13 mouse cellular contexts compared by ENCODE assay signal in the genomic region with DNA sequence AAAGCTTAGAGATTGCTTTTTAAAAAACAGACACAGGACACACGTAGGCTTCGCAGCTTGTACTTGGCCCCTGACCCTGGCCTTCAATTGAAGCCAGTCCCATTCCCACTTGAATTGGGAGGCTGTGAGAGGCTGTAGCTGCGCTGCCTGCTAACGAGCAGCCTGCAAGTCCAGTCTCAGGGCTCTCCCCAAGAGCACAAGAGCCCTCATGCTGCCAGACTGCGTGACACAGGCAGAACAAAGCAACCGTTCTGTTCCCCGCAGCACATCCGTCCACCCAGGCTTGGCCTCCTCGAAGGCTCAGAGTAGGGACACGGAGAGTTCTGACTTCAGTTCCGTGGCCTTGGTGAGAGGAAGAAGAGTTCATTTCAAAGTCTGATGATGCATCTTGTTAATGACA.
DNase-seq lines count a peak whose midpoint lies in the region; ATAC-seq lines count a peak whose summit lies in the region.
"Had no signal": no experiment of that assay in that cellular context is flagged by ENCODE, and none has a peak within 500 bp of the region (broad histone marks: within the 10 kb centered on the region; RNA-seq: fewer than 3 reads in every experiment).

No protein-coding gene starts in this region.

- no peaks in the 10 kb centered on the region for H3K27me3 ChIP-seq in kidney, embryonic 16.5 days (ENCODE audit: insufficient read depth, low read length)
- no peaks in the 10 kb centered on the region for H3K27me3 ChIP-seq in forebrain, embryonic 16.5 days (replicated peaks; ENCODE audit: control insufficient read depth, insufficient read depth, low read length)
- no peaks in the 10 kb centered on the region for H3K27me3 ChIP-seq in midbrain, embryonic 14.5 days (ENCODE audit: control insufficient read depth, insufficient read depth, low read length)
- H3K27me3 ChIP-seq: embryonic facial prominence, embryonic 15.5 days had no signal

- H3K4me1 ChIP-seq in kidney, embryonic 16.5 days (ENCODE audit: insufficient read depth, low read length), result peaks cover 28% of the 10 kb centered on the region
- H3K4me1 ChIP-seq in forebrain, embryonic 16.5 days (replicated peaks; ENCODE audit: control insufficient read depth, insufficient read depth, low read length), result peaks cover 32% of the 10 kb centered on the region
- H3K4me1 ChIP-seq in midbrain, embryonic 14.5 days (ENCODE audit: control insufficient read depth, insufficient read depth, low read length), result peaks cover 18% of the 10 kb centered on the region

- DNase-seq in kidney, adult 8-10 months, result no peak
- DNase-seq in embryo, embryonic 10.5 days (ENCODE audit: low spot score), result peak; percentile 75
- peak; percentile 54 for DNase-seq in midbrain, embryonic 14.5 days
- DNase-seq in left cerebral cortex, adult 11 months (ENCODE audit: low spot score), result no peak
- no peak for DNase-seq in frontal cortex, adult 2 months (ENCODE audit: extremely low spot score in 1 of 2, low spot score in 1 of 2)
- no peak for DNase-seq in spleen, postnatal 36 days (ENCODE audit: low spot score in 2 of 2)
- DNase-seq: adrenal gland, postnatal 25 days; kidney, adult 2 months; thymus, postnatal 36 days had no signal

- H3K4me2 ChIP-seq in kidney, embryonic 16.5 days (replicated peaks; ENCODE audit: low read depth, low read length), result no peak overlapping the region
- H3K4me2 ChIP-seq in forebrain, embryonic 16.5 days (ENCODE audit: low read length), result no peak overlapping the region
- no peak overlapping the region for H3K4me2 ChIP-seq in midbrain, embryonic 14.5 days (ENCODE audit: low read length)

- no peaks in the 10 kb centered on the region for H3K9me3 ChIP-seq in kidney, embryonic 16.5 days (ENCODE audit: low read length)
- H3K9me3 ChIP-seq in forebrain, embryonic 16.5 days (ENCODE audit: control insufficient read depth, low read length), result no peaks in the 10 kb centered on the region
- no peaks in the 10 kb centered on the region for H3K9me3 ChIP-seq in midbrain, embryonic 14.5 days (ENCODE audit: control insufficient read depth, low read length)
- H3K9me3 ChIP-seq: embryonic facial prominence, embryonic 15.5 days had no signal

- WGBS in kidney, embryonic 16.5 days, result 24% methylated on average over 11 of the region's 11 CpGs
- 10% methylated on average over 11 of the region's 11 CpGs for WGBS in forebrain, embryonic 16.5 days
- 15% methylated on average over 11 of the region's 11 CpGs for WGBS in midbrain, embryonic 14.5 days

- ATAC-seq in kidney, embryonic 16.5 days (ENCODE audit: low FRiP score, low TSS enrichment), result peak; percentile 46; the same call in 1 of the 2 replicates
- ATAC-seq in forebrain, embryonic 16.5 days, result peak; percentile 54
- peak; percentile 49 for ATAC-seq in midbrain, embryonic 14.5 days (ENCODE audit: low FRiP score, low TSS enrichment)

- H3K36me3 ChIP-seq in kidney, embryonic 16.5 days (ENCODE audit: insufficient read depth, low read length), result no peaks in the 10 kb centered on the region; the same call in 1 of the 2 replicates
- H3K36me3 ChIP-seq in forebrain, embryonic 16.5 days (ENCODE audit: control insufficient read depth, insufficient read depth), result no peaks in the 10 kb centered on the region
- peaks cover 6% of the 10 kb centered on the region for H3K36me3 ChIP-seq in midbrain, embryonic 14.5 days (ENCODE audit: control insufficient read depth, insufficient read depth, low read length)

- H3K27ac ChIP-seq in kidney, embryonic 16.5 days (ENCODE audit: low read length), result peak overlapping the region; percentile 63
- H3K27ac ChIP-seq in forebrain, embryonic 16.5 days (ENCODE audit: low read length), result peak overlapping the region; percentile 87
- peak overlapping the region; percentile 41; the same call in 1 of the 2 replicates for H3K27ac ChIP-seq in midbrain, embryonic 14.5 days (replicated peaks; ENCODE audit: low read depth, low read length)
- H3K27ac ChIP-seq: embryonic facial prominence, embryonic 15.5 days; liver, embryonic 14.5 days had no signal

- H3K9ac ChIP-seq in kidney, embryonic 16.5 days (replicated peaks; ENCODE audit: low read length), result peak overlapping the region; percentile 31; the same call in 1 of the 2 replicates
- peak overlapping the region; percentile 38; the same call in 1 of the 2 replicates for H3K9ac ChIP-seq in forebrain, embryonic 16.5 days (replicated peaks; ENCODE audit: low read depth, low read length)
- no peak overlapping the region for H3K9ac ChIP-seq in midbrain, embryonic 14.5 days (replicated peaks; ENCODE audit: low read length)
- H3K9ac ChIP-seq: embryonic facial prominence, embryonic 15.5 days; liver, embryonic 14.5 days had no signal

- H3K4me3 ChIP-seq in kidney, embryonic 16.5 days (ENCODE audit: low read length), result no peak overlapping the region
- no peak overlapping the region for H3K4me3 ChIP-seq in forebrain, embryonic 16.5 days (replicated peaks; ENCODE audit: low read length)
- H3K4me3 ChIP-seq in midbrain, embryonic 14.5 days (replicated peaks; ENCODE audit: low read depth, low read length), result no peak overlapping the region
- H3K4me3 ChIP-seq: embryonic facial prominence, embryonic 15.5 days had no signal

Comparison
In these comparisons a context has a peak if more than half of its experiments do, and no peak if none do; other contexts are left out.
1. DNase-seq: peak in embryo, embryonic 10.5 days (single experiment) and midbrain, embryonic 14.5 days (single experiment); none in kidney, adult 8-10 months (0 of 2), left cerebral cortex, adult 11 months (single experiment), frontal cortex, adult 2 months (0 of 2) and spleen, postnatal 36 days (0 of 2).
2. Peak in every context shown above with its lines, with median percentiles within 50 percentile points of each other: ATAC-seq and H3K27ac ChIP-seq.